1 mouse cellular context compared by ENCODE assay signal in genomic region chr4:134250116-134250929, GRCm38 (mm10).
TF ChIP-seq lines count a peak whose summit lies in the region.

No protein-coding gene starts in this region.

TF ChIP-seq in MEL, 35 proteins besides CTCF, POLR2A, EP300 and RAD21 (continued from another document):
- TF ChIP-seq SMC3 (IDR thresholded peaks at IDR 0.05; ENCODE audit: low read depth, low read length) (no peak), TCF12 (IDR thresholded peaks at IDR 0.05; ENCODE audit: low read depth, low read length) (no peak), KAT2A (conservative IDR thresholded peaks at IDR 0.05; ENCODE audit: low read depth, low read length) (no peak), RCOR1 (IDR thresholded peaks at IDR 0.05; ENCODE audit: low read depth, low read length) (no peak), POLR2AphosphoS5 (IDR thresholded peaks at IDR 0.05; ENCODE audit: borderline replicate concordance, low read depth, low read length) (no peak), POLR2AphosphoS2 (IDR thresholded peaks at IDR 0.05; ENCODE audit: low read length) (no peak), NRF1 (IDR thresholded peaks at IDR 0.05; ENCODE audit: insufficient read depth, low read depth, low read length, poor library complexity, severe bottlenecking) (no peak), MAX (IDR thresholded peaks at IDR 0.05; ENCODE audit: low read length) (no peak), MXI1 (IDR thresholded peaks at IDR 0.05; ENCODE audit: low read depth, low read length) (no peak), USF2 (IDR thresholded peaks at IDR 0.05; ENCODE audit: borderline replicate concordance in 1 of 2, insufficient read depth in 1 of 2, low read depth in 1 of 2, low read length in 2 of 2) (no peak)
TF ChIP-seq in MEL: peak in this region for 0.
